Mouse (Mus musculus) cerebellum, adult 9-11 months (tissue): ENCODE results near the gene Mlh3.

Experiments
- DNase-seq: peaks from one replicate; pipeline ENCODE4 v3.0.0; 2022

The Mlh3 gene

GRCm38 (mm10) chr12:85280845-85281651 is 10.6 kb upstream of the Mlh3 start:
- peak; percentile 34 for DNase-seq

GRCm38 (mm10) chr12:85280105-85280844 is 9.9 kb upstream of the Mlh3 start:
- DNase-seq: peak; percentile 98

- peak; percentile 70 for DNase-seq
Observed at GRCm38 (mm10) chr12:85279396-85280080, 9.1 kb upstream of the Mlh3 start.

- peak; percentile 30 for DNase-seq
Observed at GRCm38 (mm10) chr12:85278919-85279318, 8.5 kb upstream of the Mlh3 start.

GRCm38 (mm10) chr12:85276273-85276672 is 5.9 kb upstream of the Mlh3 start:
- DNase-seq: no peak

GRCm38 (mm10) chr12:85273508-85273907 is 3.1 kb upstream of the Mlh3 start:
- no peak for DNase-seq

GRCm38 (mm10) chr12:85271843-85272206 is 1.4 kb upstream of the Mlh3 start:
- DNase-seq: no peak

GRCm38 (mm10) chr12:85271132-85271842 is 888 bp upstream of the Mlh3 start:
- no peak for DNase-seq

GRCm38 (mm10) chr12:85269821-85270220 is 578 bp downstream of the Mlh3 start:
- DNase-seq: no peak

GRCm38 (mm10) chr12:85266248-85266647 is 4.2 kb downstream of the Mlh3 start:
- DNase-seq: no peak

- DNase-seq: no peak
Observed at GRCm38 (mm10) chr12:85264940-85265339, 5.5 kb downstream of the Mlh3 start.

- no peak for DNase-seq
Observed at GRCm38 (mm10) chr12:85264531-85264930, 5.9 kb downstream of the Mlh3 start.

- DNase-seq: no peak
Observed at GRCm38 (mm10) chr12:85263190-85263589, 7.2 kb downstream of the Mlh3 start.

GRCm38 (mm10) chr12:85262489-85262888 is 7.9 kb downstream of the Mlh3 start:
- DNase-seq: no peak

GRCm38 (mm10) chr12:85257008-85257639 is 13.3 kb downstream of the Mlh3 start:
- DNase-seq: no peak

GRCm38 (mm10) chr12:85256074-85256751 is 14.2 kb downstream of the Mlh3 start:
- no peak for DNase-seq

GRCm38 (mm10) chr12:85252083-85252482 is 18.3 kb downstream of the Mlh3 start:
- no peak for DNase-seq

- no peak for DNase-seq
Observed at GRCm38 (mm10) chr12:85237553-85237952, 32.8 kb downstream of the Mlh3 start.

GRCm38 (mm10) chr12:85233376-85234358 is 36.7 kb downstream of the Mlh3 start:
- no peak for DNase-seq

GRCm38 (mm10) chr12:85227876-85228599 is 42.4 kb downstream of the Mlh3 start:
- DNase-seq: no peak
